Mouse (Mus musculus) embryonic facial prominence, embryonic 13.5 days (tissue): ENCODE results near the gene Klhdc7b. TPM values are rescaled to one million over a fixed set of nuclear protein-coding genes. Genes with fewer than 3 reads are reported as not detected.

Experiments
- ATAC-seq: fragments of 200-750 bp; cut with Nextera tagmentation; 2 replicates; pipeline ENCODE4 v1.8.0; 2017; ENCODE audit warnings: low read depth; ENCODE audit not compliant: insufficient number of reproducible peaks, insufficient read depth, low FRiP score, low TSS enrichment
- H3K27ac ChIP-seq: fragments of 300-500 bp; sonication (generic); 2 replicates; pipeline ENCODE4 v1.5.1; 2015; ENCODE audit warnings: moderate library complexity, mild to moderate bottlenecking, inconsistent platforms
- H3K27me3 ChIP-seq: fragments of 300-500 bp; sonication (generic); 2 replicates; pipeline ENCODE4 v1.6.1; 2015; ENCODE audit warnings: mild to moderate bottlenecking, inconsistent platforms
- H3K36me3 ChIP-seq: fragments of 300-500 bp; sonication (generic); 2 replicates; pipeline ENCODE4 v1.6.1; 2015; ENCODE audit warnings: mild to moderate bottlenecking, inconsistent platforms
- H3K4me1 ChIP-seq: fragments of 300-500 bp; sonication (generic); 2 replicates; pipeline ENCODE4 v1.6.1; 2015; ENCODE audit warnings: inconsistent platforms
- H3K4me2 ChIP-seq: fragments of 300-500 bp; sonication (generic); 2 replicates; pipeline ENCODE4 v1.6.1; 2015; ENCODE audit warnings: moderate library complexity, mild to moderate bottlenecking, inconsistent platforms
- H3K4me3 ChIP-seq: fragments of 300-500 bp; sonication (generic); 2 replicates; pipeline ENCODE4 v1.5.1; 2015; ENCODE audit warnings: mild to moderate bottlenecking, inconsistent platforms
- H3K9ac ChIP-seq: fragments of 300-500 bp; sonication (generic); 2 replicates; pipeline ENCODE4 v1.6.1; 2015; ENCODE audit warnings: mild to moderate bottlenecking, inconsistent platforms
- H3K9me3 ChIP-seq: fragments of 300-500 bp; sonication (generic); 2 replicates; pipeline ENCODE4 v1.6.1; 2016; ENCODE audit warnings: inconsistent platforms
- WGBS: fragments of 180-500 bp; shearing (Covaris S2); methylation state at CpG from one replicate; pipeline ENCODE4 v1.1.7; 2015; ENCODE audit warnings: mixed read lengths; 5-methylcytosine and 5-hydroxymethylcytosine counted together
- polyA plus RNA-seq: library from polyadenylated mRNA; unstranded; fragments of >200 nt; fragmentation: Nextera tagmentation; extraction: Ambion mirVana; gene quantifications from 2 replicates; pipeline ENCODE4 v1.2.1, GENCODE M21; 2015

Gene Klhdc7b
- polyA plus RNA-seq, 1 experiment from 2014 or later: not detected

GRCm38 (mm10) chr15:89355241-89356187 is 29.2 kb upstream of the Klhdc7b start, which contains the start of the genes Lmf2 and Ncaph2:
Gene Lmf2, minus strand, starts transcription at chr15:89355659.
Gene Ncaph2, plus strand, starts transcription at chr15:89355719.
- Histone ChIP-seq H3K36me3 (peaks cover 46% of the 10 kb centered on the region), H3K4me3 (peak within 1 kb of the TSS; percentile 82), H3K9ac (peak within 1 kb of the TSS; percentile 93), H3K27ac (peak within 1 kb of the TSS; percentile 94), H3K4me1 (peaks cover 33% of the 10 kb centered on the region), H3K4me2 (peak within 1 kb of the TSS; percentile 88), H3K9me3 (no peaks in the 10 kb centered on the region), H3K27me3 (no peaks in the 10 kb centered on the region)
- ATAC-seq: peak; percentile 73
- WGBS: under 1% methylated on average over 64 of the region's 64 CpGs

DNA sequence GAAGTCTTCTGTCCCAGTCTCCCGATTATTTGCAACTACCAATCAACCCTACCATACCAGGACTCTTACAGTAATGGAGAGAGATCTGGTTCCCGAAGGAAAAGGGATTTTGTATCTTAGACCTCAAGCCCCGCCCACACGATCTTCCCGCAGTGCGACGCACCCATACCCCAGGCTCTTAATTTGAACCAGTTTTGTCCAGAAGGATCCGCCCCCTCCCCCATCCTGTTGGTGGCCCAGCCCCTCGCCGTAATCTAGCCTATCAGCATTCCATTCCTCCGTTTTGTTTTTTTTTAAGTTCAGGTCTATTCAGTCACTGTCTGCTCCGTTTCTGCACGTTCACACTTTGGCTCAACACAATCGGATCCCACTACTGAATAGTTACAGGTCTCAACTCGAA is 28.3 kb upstream of the Klhdc7b start:
- peak overlapping the region; percentile 82 for H3K4me3 ChIP-seq
- under 1% methylated on average over 15 of the region's 15 CpGs for WGBS
- peak overlapping the region; percentile 94 for H3K27ac ChIP-seq
- peaks cover 46% of the 10 kb centered on the region for H3K36me3 ChIP-seq
- peak overlapping the region; percentile 62 for H3K4me2 ChIP-seq
- no peaks in the 10 kb centered on the region for H3K27me3 ChIP-seq
- ATAC-seq: peak; percentile 68
- peak overlapping the region; percentile 93 for H3K9ac ChIP-seq
- H3K4me1 ChIP-seq: peaks cover 33% of the 10 kb centered on the region
- no peaks in the 10 kb centered on the region for H3K9me3 ChIP-seq

- Histone ChIP-seq H3K9ac (no peak overlapping the region), H3K4me1 (peaks cover 31% of the 10 kb centered on the region), H3K4me2 (no peak overlapping the region), H3K4me3 (no peak overlapping the region), H3K27ac (no peak overlapping the region), H3K27me3 (no peaks in the 10 kb centered on the region), H3K9me3 (no peaks in the 10 kb centered on the region), H3K36me3 (peaks cover 46% of the 10 kb centered on the region)
- ATAC-seq: no peak
- WGBS: 86% methylated on average over 3 of the region's 3 CpGs
These were observed 25.9 kb upstream of the Klhdc7b start for GRCm38 (mm10) chr15:89358784-89359183.

- H3K4me3 ChIP-seq: no peak overlapping the region
- 90% methylated on average over 7 of the region's 7 CpGs for WGBS
- no peak overlapping the region for H3K27ac ChIP-seq
- no peak for ATAC-seq
- no peaks in the 10 kb centered on the region for H3K27me3 ChIP-seq
- H3K9me3 ChIP-seq: no peaks in the 10 kb centered on the region
- peaks cover 7% of the 10 kb centered on the region for H3K4me1 ChIP-seq
- peaks cover 85% of the 10 kb centered on the region for H3K36me3 ChIP-seq
- no peak overlapping the region for H3K9ac ChIP-seq
- no peak overlapping the region for H3K4me2 ChIP-seq
These were observed 21.7 kb upstream of the Klhdc7b start for GRCm38 (mm10) chr15:89363051-89363450.

DNA sequence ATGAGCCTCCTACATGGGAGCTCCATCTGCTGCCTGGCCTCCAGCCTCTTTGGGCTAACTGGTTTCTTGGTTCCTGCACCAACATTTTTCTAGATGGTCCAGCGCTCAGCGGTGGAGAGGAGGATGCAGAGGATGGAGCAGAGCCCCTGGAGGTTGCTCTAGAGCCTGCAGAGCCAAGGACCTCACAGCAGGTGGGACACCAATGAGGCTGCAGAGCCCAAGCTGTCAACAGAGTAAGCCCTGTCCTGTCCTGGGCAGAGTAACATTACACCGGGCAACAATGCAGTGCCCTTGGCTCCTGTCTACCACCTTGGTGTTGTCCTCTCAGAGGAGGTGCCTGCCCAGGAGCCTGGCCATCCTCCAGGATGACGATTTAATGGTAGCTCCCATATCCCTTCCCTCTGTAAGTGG is 19.6 kb upstream of the Klhdc7b start:
- Histone ChIP-seq H3K36me3 (peaks cover 100% of the 10 kb centered on the region), H3K4me1 (no peaks in the 10 kb centered on the region), H3K27me3 (no peaks in the 10 kb centered on the region), H3K27ac (no peak overlapping the region), H3K4me2 (no peak overlapping the region), H3K4me3 (no peak overlapping the region), H3K9me3 (no peaks in the 10 kb centered on the region), H3K9ac (no peak overlapping the region)
- no peak for ATAC-seq
- WGBS: 92% methylated on average over 4 of the region's 4 CpGs

GRCm38 (mm10) chr15:89372068-89372467 is 12.6 kb upstream of the Klhdc7b start:
- peaks cover 58% of the 10 kb centered on the region for H3K36me3 ChIP-seq
- H3K4me1 ChIP-seq: peaks cover 20% of the 10 kb centered on the region
- H3K9ac ChIP-seq: no peak overlapping the region
- H3K4me2 ChIP-seq: no peak overlapping the region
- WGBS: 88% methylated on average over 13 of the region's 13 CpGs
- H3K27me3 ChIP-seq: peaks cover 14% of the 10 kb centered on the region
- no peaks in the 10 kb centered on the region for H3K9me3 ChIP-seq
- H3K27ac ChIP-seq: no peak overlapping the region
- no peak for ATAC-seq
- no peak overlapping the region for H3K4me3 ChIP-seq

DNA sequence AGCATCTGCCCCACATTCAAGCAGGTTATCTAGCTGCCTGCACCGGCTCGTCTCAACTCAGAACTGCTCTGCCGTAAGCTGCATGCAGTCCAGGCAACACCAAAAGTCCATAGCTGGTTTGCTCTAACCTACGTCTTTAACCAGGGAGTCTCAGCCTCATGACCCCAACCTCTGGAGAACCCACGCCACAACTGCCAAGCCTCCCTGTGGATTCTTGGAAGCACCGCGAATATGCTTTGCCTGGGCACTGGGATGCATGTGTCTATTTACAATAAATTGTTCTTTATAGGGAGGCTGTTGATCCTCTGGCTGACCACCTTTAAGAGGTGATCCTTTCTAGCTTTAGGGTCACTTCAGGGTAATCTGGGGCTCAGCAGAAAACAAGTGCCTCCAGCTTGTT is 12.2 kb upstream of the Klhdc7b start:
- WGBS: 80% methylated on average over 7 of the region's 7 CpGs
- H3K4me1 ChIP-seq: peaks cover 25% of the 10 kb centered on the region

GRCm38 (mm10) chr15:89373027-89373761 is 11.5 kb upstream of the Klhdc7b start:
- peak overlapping the region; percentile 88 for H3K27ac ChIP-seq
- H3K9ac ChIP-seq: peak overlapping the region; percentile 81
- H3K4me1 ChIP-seq: peaks cover 30% of the 10 kb centered on the region
- H3K36me3 ChIP-seq: peaks cover 47% of the 10 kb centered on the region
- 1% methylated on average over 35 of the region's 35 CpGs for WGBS
- peaks cover 25% of the 10 kb centered on the region for H3K27me3 ChIP-seq
- ATAC-seq: peak; percentile 65
- peak overlapping the region; percentile 72 for H3K4me3 ChIP-seq
- H3K9me3 ChIP-seq: no peaks in the 10 kb centered on the region
- peak overlapping the region; percentile 91 for H3K4me2 ChIP-seq

More for the DNA sequence above, 12.2 kb upstream of the Klhdc7b start:
- no peaks in the 10 kb centered on the region for H3K9me3 ChIP-seq
- no peak overlapping the region for H3K27ac ChIP-seq
- H3K27me3 ChIP-seq: peaks cover 18% of the 10 kb centered on the region
- peaks cover 53% of the 10 kb centered on the region for H3K36me3 ChIP-seq
- H3K4me3 ChIP-seq: peak overlapping the region; percentile 72; the same call in 1 of the 2 replicates
- peak overlapping the region; percentile 81; the same call in 1 of the 2 replicates for H3K9ac ChIP-seq
- ATAC-seq: no peak
- peak overlapping the region; percentile 91 for H3K4me2 ChIP-seq

- Histone ChIP-seq H3K4me3 (peak within 1 kb of the TSS; percentile 72), H3K27ac (peak within 1 kb of the TSS; percentile 88), H3K9ac (peak within 1 kb of the TSS; percentile 81), H3K4me1 (peaks cover 36% of the 10 kb centered on the region), H3K9me3 (no peaks in the 10 kb centered on the region), H3K4me2 (peak within 1 kb of the TSS; percentile 91), H3K27me3 (peaks cover 31% of the 10 kb centered on the region), H3K36me3 (peaks cover 41% of the 10 kb centered on the region)
- WGBS: under 1% methylated on average over 42 of the region's 42 CpGs
- peak; percentile 67 for ATAC-seq
These were observed 10.9 kb upstream of the Klhdc7b start, which contains the start of gene Sco2 for GRCm38 (mm10) chr15:89373762-89374248. Gene Sco2, minus strand, starts transcription at chr15:89373846.

- peaks cover 36% of the 10 kb centered on the region for H3K27me3 ChIP-seq
- peak overlapping the region; percentile 88 for H3K27ac ChIP-seq
- ATAC-seq: no peak
- 51% methylated on average over 9 of the region's 9 CpGs for WGBS
- H3K4me3 ChIP-seq: peak overlapping the region; percentile 72
- peak overlapping the region; percentile 81 for H3K9ac ChIP-seq
- H3K4me2 ChIP-seq: peak overlapping the region; percentile 91
- H3K9me3 ChIP-seq: no peaks in the 10 kb centered on the region
- peaks cover 41% of the 10 kb centered on the region for H3K4me1 ChIP-seq
- peaks cover 35% of the 10 kb centered on the region for H3K36me3 ChIP-seq
These were observed 10.4 kb upstream of the Klhdc7b start for GRCm38 (mm10) chr15:89374340-89374739.

- H3K4me3 ChIP-seq: no peak overlapping the region
- peaks cover 41% of the 10 kb centered on the region for H3K27me3 ChIP-seq
- H3K36me3 ChIP-seq: peaks cover 29% of the 10 kb centered on the region
- WGBS: 91% methylated on average over 17 of the region's 17 CpGs
- peak overlapping the region; percentile 91 for H3K4me2 ChIP-seq
- no peak for ATAC-seq
- no peak overlapping the region for H3K9ac ChIP-seq
- peaks cover 44% of the 10 kb centered on the region for H3K4me1 ChIP-seq
- H3K9me3 ChIP-seq: no peaks in the 10 kb centered on the region
- H3K27ac ChIP-seq: no peak overlapping the region
These were observed 9.7 kb upstream of the Klhdc7b start for GRCm38 (mm10) chr15:89374801-89375534.
